Mouse (Mus musculus): ENCODE data around the gene Cphx1.
"Not testable (repeated sequence)": the region's sequence is repeated elsewhere in the genome, so short reads cannot be mapped to it uniquely, and the experiment has no call there.

- TF ChIP-seq USF1 (IDR thresholded peaks at IDR 0.05; ENCODE audit: low read depth); POLR2A (IDR thresholded peaks at IDR 0.05; ENCODE audit: insufficient read length, low read depth); MYOG (IDR thresholded peaks at IDR 0.05; ENCODE audit: control insufficient read depth in 1 of 3, insufficient read depth in 1 of 3, insufficient read length in 2 of 3, low read depth in 2 of 3); TCF12 (IDR thresholded peaks at IDR 0.05; ENCODE audit: insufficient read depth, poor library complexity, severe bottlenecking); POLR2AphosphoS2 (IDR thresholded peaks at IDR 0.05; ENCODE audit: insufficient read length, low read depth): not testable (repeated sequence)
Observed at GRCm38 (mm10) chr14:25978371-25979241, 40.5 kb downstream of the Cphx1 start, which contains the start of gene Duxbl1.
